Mouse (Mus musculus) neutrophil, adult 59 days (primary cell): ENCODE measurements around the gene Urb1. TPM values are rescaled to one million over a fixed set of nuclear protein-coding genes. Genes with fewer than 3 reads are reported as not detected.

Experiments
- total RNA-seq, 2 experiments: library from RNA; stranded (reverse); gene quantifications; 1 replicate in 1 of 2; 2 replicates in 1 of 2; pipeline ENCODE4 v1.2.4; 2023

Gene Urb1
- 1 to 10 TPM; 5.3 to 7.2 TPM for total RNA-seq

DNA sequence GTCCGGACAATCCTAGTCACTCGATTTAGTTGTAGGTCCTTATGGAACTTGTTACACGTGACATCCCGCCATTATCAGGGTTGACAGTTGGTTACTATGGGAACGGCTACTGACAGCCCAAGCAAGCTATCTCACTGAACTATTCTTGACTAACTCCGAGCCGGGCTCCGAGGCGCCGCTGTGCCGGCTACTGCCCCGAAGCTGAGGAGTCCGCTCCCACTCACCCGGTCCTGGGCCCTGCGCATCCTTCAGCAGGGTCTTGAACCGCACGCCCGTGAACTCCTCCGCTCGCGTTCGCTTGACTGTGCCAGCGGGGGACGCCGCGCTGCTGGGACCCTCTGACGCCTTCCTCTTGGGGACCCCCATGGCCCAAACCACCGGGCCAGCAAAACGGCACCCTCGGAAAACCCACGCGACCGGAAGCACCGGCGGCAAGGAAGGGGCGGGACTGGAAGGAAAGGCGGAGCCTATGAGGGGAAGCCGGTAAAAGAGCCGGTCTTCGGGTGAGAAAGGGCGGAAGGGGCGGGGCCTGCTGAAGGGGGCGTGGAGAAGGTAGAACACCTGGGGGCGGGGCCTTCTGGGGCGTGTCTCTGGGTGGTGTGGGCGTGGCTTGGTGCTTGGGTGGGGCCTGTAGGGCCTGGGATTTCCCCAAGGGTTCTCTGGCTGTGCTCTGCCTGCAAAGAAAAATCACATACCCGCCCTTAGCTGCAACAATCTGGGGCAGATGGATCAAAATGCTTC lies at the start of gene Urb1:
Gene Urb1 (minus strand): TSS at position 439 of the 741 bp plus-strand sequence.

DNA sequence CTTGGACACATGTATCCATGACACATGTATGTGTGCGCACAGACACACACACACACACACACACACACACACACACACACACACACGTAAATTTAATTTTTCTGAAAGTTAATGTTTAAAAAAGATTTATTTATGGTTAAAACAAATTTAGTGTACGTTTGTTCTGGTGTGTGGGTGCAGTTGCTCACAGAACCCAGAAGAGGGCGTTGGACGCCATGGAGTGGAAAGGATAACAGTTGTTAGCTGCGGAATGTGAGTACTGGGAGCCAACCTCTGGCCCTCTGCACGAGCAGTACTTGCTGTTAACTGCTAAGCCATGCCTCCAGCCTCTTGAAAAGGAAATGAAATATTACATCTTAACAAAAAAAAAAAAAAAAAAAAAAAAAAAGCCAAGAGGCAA lies 16.2 kb upstream of the Urb1 start, which contains the start of gene Eva1c:
Gene Eva1c (plus strand): TSS at position 263 of the 400 bp plus-strand sequence.

DNA sequence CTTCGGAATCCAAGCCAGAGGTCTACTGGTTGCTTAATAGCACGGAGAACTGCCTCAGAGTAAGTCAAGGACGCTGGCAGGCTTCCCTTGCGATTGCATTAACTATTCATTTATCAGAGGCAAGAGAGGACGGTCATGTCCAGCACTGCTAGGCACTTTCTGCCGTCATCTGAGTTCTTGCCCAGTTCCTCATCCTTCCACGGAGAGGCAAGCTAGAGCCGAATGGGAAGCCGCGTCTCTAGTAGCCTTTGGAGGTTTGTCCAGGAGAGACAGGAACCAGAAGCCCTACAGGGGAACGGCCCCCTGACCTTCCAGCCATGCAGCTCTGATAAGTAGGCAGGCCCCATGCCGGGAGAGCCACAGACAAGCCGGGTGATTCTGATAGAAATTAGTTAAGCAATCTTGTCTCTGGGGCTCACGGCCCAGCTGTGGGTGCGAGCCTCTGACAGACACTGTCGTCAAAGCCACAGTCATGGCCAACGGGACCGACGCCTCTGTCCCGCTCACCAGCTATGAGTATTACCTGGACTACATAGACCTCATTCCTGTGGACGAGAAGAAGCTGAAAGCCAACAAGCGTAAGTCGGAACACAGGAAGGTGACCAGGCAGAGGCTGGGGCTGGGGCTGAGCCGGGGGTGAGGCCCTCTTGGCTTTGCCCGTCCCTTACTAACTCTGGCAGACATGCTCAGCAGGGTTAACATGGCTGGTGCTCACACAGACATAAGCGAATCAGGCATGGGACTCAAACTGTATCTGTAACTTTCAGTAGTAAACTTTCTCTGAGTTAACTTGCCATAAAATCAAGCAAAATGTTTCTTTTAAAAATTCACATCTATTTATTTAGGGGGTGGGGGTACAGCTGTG lies 71.9 kb downstream of the Urb1 start, which contains the start of gene Mrap:
Gene Mrap (plus strand): TSS at position 116 of the 865 bp plus-strand sequence.

DNA sequence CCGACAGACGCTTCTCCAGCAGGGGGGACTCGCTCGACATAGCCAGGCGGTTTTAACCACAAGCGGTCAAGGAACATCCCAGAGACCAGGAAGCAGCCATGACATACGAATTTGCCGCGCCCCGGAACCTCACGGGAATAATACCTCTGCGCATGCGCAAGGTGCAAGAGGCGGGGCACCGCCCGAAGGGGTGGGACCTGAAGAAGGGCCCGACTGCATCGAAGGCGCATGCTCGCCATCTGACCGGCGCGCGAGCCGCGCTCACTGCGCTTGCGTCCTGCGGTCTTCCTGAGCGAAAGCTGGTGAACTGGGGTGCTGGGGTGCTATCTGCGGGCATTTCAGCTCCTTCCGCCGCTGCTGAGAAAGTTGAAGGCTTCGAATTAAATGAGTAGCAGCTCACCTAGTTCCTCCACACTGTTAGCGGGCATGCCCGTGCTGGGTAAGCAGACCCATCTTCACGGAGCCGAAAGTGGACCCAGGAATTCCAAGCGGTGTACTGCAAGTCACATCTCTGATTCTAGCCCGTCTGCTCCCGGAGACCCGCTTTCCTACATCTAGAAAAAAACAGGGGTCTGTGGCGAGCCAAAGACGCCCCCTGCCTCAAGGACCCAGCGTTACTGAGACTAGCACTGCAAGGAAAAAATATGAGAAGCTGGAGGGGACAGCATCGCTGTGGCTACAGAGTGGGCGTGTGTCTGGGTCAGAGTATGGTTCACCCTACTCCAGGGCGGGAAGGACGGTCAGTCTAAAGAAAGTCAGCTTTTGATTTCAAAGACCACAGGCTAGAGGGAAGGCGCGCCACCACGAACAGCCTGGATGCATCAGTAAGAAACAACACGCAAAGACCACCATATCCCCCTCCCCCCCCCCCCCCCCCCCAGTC lies 82.7 kb downstream of the Urb1 start, which contains the start of gene Mis18a:
Gene Mis18a (minus strand): TSS at position 172 of the 883 bp plus-strand sequence.

Other genes with a start within 250 kb of the Urb1 start
- gene Mis18a, start 83.0 kb downstream of the Urb1 start, total RNA-seq = 10 to 100 TPM; 25.6 to 26.3 TPM
- gene Mrap, start 72.2 kb downstream of the Urb1 start, total RNA-seq = not detected
- not detected for gene Eva1c, start 16.3 kb upstream of the Urb1 start, total RNA-seq
- 1 to 10 TPM; 4.9 to 8.0 TPM for gene Cfap298, start 124.7 kb upstream of the Urb1 start, total RNA-seq
- gene Synj1, start 200.9 kb upstream of the Urb1 start, total RNA-seq = 100 to 1,000 TPM; 130 to 146 TPM
- gene Paxbp1, start 234.1 kb upstream of the Urb1 start, total RNA-seq = 10 to 100 TPM; 60.3 to 65.0 TPM